Mouse (Mus musculus) kidney, postnatal 0 days (tissue): Measurements from ENCODE around the gene Abhd4. TPM values are rescaled to one million over a fixed set of nuclear protein-coding genes. Genes with fewer than 3 reads are reported as not detected.

Source experiments
- ATAC-seq: fragments of 200-750 bp; cut with Nextera tagmentation; replicated peaks from 2 replicates; pipeline ENCODE4 v1.8.0; 2017; ENCODE audit warnings: low read depth, moderate number of reproducible peaks, moderate TSS enrichment, moderate library complexity; ENCODE audit not compliant: low FRiP score
- DNase-seq: peaks from one replicate; pipeline ENCODE4 v3.0.0-alpha.2; 2016; ENCODE audit warnings: low spot score
- H3K27ac ChIP-seq: fragments of 300-500 bp; sonication (generic); 2 replicates; pipeline ENCODE4 v1.5.1; 2014; ENCODE audit warnings: mild to moderate bottlenecking
- H3K27me3 ChIP-seq: fragments of 300-500 bp; sonication (generic); 2 replicates; pipeline ENCODE4 v1.6.1; 2014; ENCODE audit warnings: low read length, mixed read lengths; ENCODE audit not compliant: insufficient read depth
- H3K36me3 ChIP-seq: fragments of 300-500 bp; sonication (generic); 2 replicates; pipeline ENCODE4 v1.6.1; 2014; ENCODE audit warnings: low read length, mixed read lengths; ENCODE audit not compliant: insufficient read depth
- H3K4me1 ChIP-seq: fragments of 300-500 bp; sonication (generic); replicated peaks from 2 replicates; pipeline ENCODE4 v1.6.1; 2014; ENCODE audit warnings: antibody characterized with exemption, low read length, mixed read lengths; ENCODE audit not compliant: insufficient read depth
- H3K4me2 ChIP-seq: fragments of 300-500 bp; sonication (generic); 2 replicates; pipeline ENCODE4 v1.6.1; 2014; ENCODE audit warnings: mild to moderate bottlenecking, low read length, moderate library complexity, mixed read lengths
- H3K4me3 ChIP-seq: fragments of 300-500 bp; sonication (generic); replicated peaks from 2 replicates; pipeline ENCODE4 v1.5.1; 2014; ENCODE audit warnings: low read depth, low read length
- H3K9ac ChIP-seq: fragments of 300-500 bp; sonication (generic); 2 replicates; pipeline ENCODE4 v1.6.1; 2014; ENCODE audit warnings: low read depth, low read length
- H3K9me3 ChIP-seq: fragments of 300-500 bp; sonication (generic); replicated peaks from 2 replicates; pipeline ENCODE4 v1.6.1; 2016; ENCODE audit warnings: low read length, inconsistent platforms, mixed read lengths
- CTCF ChIP-seq: IDR thresholded peaks from 2 replicates; pipeline ENCODE4 v1.5.1; 2016; ENCODE audit warnings: antibody characterized with exemption, low read depth, mild to moderate bottlenecking, moderate library complexity
- whole genome bisulfite sequencing: fragments of 180-500 bp; shearing (Covaris S2); extraction: QIAGEN DNeasy Blood & Tissue Kit; methylation state at CpG from one replicate; pipeline ENCODE4 v1.1.7; 2014; 5-methylcytosine and 5-hydroxymethylcytosine counted together
- polyA plus RNA-seq: library from polyadenylated mRNA; unstranded; fragments of >200 nt; fragmentation: Nextera tagmentation; extraction: Ambion mirVana; gene quantifications from 2 replicates; pipeline ENCODE4 v1.2.1, GENCODE M21; 2015

Gene Abhd4
- polyA plus RNA-seq, 1 experiment from 2014 or later = 80.9 TPM

- TF ChIP-seq CTCF = no peak
- Histone ChIP-seq H3K4me1 (peaks cover 23% of the 10 kb centered on the region), H3K4me2 (no peak overlapping the region), H3K27ac (no peak overlapping the region), H3K9ac (no peak overlapping the region), H3K4me3 (no peak overlapping the region), H3K27me3 (no peaks in the 10 kb centered on the region), H3K9me3 (no peaks in the 10 kb centered on the region), H3K36me3 (peaks cover 27% of the 10 kb centered on the region)
- DNase-seq (no peak), ATAC-seq (no peak)
- 85% methylated on average over 3 of the region's 3 CpGs for WGBS
Measured at GRCm38 (mm10) chr14:54246232-54246631, 7.8 kb upstream of the Abhd4 start.

- Histone ChIP-seq H3K4me2 (peak overlapping the region; percentile 32), H3K4me3 (no peak overlapping the region), H3K36me3 (0 out of 2 replicates have a peak, but pooled peaks cover 12% of the 10 kb centered on the region), H3K27me3 (no peaks in the 10 kb centered on the region), H3K9me3 (no peaks in the 10 kb centered on the region), H3K27ac (peak overlapping the region; percentile 71; the same call in 1 of the 2 replicates), H3K9ac (0 out of 2 replicates have a peak overlapping the region, but pooled peaks have one; percentile 10), H3K4me1 (peaks cover 32% of the 10 kb centered on the region)
- DNase-seq (peak; percentile 91), ATAC-seq (no peak)
- 16% methylated on average over 9 of the region's 9 CpGs for WGBS
- no peak for TF ChIP-seq CTCF
Measured at GRCm38 (mm10) chr14:54249326-54249725, 4.7 kb upstream of the Abhd4 start.

GRCm38 (mm10) chr14:54250122-54250521 lies 3.9 kb upstream of the Abhd4 start:
- DNase-seq (peak; percentile 70), ATAC-seq (no peak)
- TF ChIP-seq CTCF = no peak
- Histone ChIP-seq H3K36me3 (0 out of 2 replicates have a peak, but pooled peaks cover 12% of the 10 kb centered on the region), H3K4me3 (no peak overlapping the region), H3K9ac (peak overlapping the region; percentile 37; the same call in 1 of the 2 replicates), H3K4me1 (peaks cover 37% of the 10 kb centered on the region), H3K9me3 (no peaks in the 10 kb centered on the region), H3K4me2 (peak overlapping the region; percentile 32), H3K27ac (peak overlapping the region; percentile 71; the same call in 1 of the 2 replicates), H3K27me3 (no peaks in the 10 kb centered on the region)
- 26% methylated on average over 4 of the region's 4 CpGs for WGBS

DNA sequence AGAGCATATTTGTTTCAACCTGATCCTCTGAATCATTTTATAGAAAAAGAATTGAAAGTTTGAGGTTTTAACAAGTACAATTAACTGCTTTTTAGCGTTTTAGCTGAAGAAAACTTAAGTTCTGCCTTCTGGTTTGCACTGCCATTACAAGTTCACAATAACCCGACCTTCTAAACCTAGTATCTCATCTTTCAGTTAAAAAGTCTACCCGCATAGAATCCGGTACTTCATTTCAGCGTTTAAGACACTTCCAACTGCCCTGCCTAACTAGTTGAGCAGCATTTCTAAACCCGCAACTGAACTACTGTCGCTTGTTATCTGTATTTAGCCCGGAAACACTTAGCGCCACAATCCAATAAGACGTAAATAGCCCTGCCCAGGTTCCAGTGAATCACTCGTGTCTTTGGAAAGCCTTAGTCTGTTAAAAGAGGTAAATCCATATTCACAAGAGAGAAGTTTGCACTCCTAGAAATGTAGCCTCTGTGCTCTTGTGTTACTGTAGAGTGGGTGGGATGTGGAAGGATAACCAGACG lies 748 bp downstream of the Abhd4 start:
- Histone ChIP-seq H3K4me1 (peaks cover 28% of the 10 kb centered on the region), H3K9ac (no peak overlapping the region; the same call in 1 of the 2 replicates), H3K27ac (peak overlapping the region; percentile 88; the same call in 1 of the 2 replicates), H3K27me3 (no peaks in the 10 kb centered on the region), H3K36me3 (no peaks in the 10 kb centered on the region), H3K4me2 (peak overlapping the region; percentile 77), H3K4me3 (peak overlapping the region; percentile 76), H3K9me3 (no peaks in the 10 kb centered on the region)
- 57% methylated on average over 12 of the region's 12 CpGs for WGBS
- DNase-seq (no peak), ATAC-seq (no peak)
- no peak for TF ChIP-seq CTCF

- Histone ChIP-seq H3K27me3 (no peaks in the 10 kb centered on the region), H3K9me3 (no peaks in the 10 kb centered on the region), H3K27ac (no peak overlapping the region), H3K9ac (no peak overlapping the region), H3K4me1 (peaks cover 10% of the 10 kb centered on the region), H3K4me2 (no peak overlapping the region), H3K36me3 (peaks cover 9% of the 10 kb centered on the region; the same call in 1 of the 2 replicates), H3K4me3 (no peak overlapping the region)
- no peak for ATAC-seq
- 73% methylated on average over 7 of the region's 7 CpGs for WGBS
- TF ChIP-seq CTCF = no peak
- no peak for DNase-seq
Measured at GRCm38 (mm10) chr14:54258131-54258670, 4.2 kb downstream of the Abhd4 start.

- H3K36me3 ChIP-seq = peaks cover 10% of the 10 kb centered on the region; the same call in 1 of the 2 replicates
- peak overlapping the region; percentile 71 for H3K9ac ChIP-seq
- H3K27me3 ChIP-seq = no peaks in the 10 kb centered on the region
- ATAC-seq = peak; percentile 91
- H3K27ac ChIP-seq = peak overlapping the region; percentile 86
- 1% methylated on average over 35 of the region's 35 CpGs for WGBS
- no peak for TF ChIP-seq CTCF
- peak overlapping the region; percentile 83 for H3K4me2 ChIP-seq
- H3K4me1 ChIP-seq = peaks cover 10% of the 10 kb centered on the region
- peak; percentile 96 for DNase-seq
- H3K4me3 ChIP-seq = peak overlapping the region; percentile 71
- no peaks in the 10 kb centered on the region for H3K9me3 ChIP-seq
Measured at GRCm38 (mm10) chr14:54259003-54259721, 5.2 kb downstream of the Abhd4 start.
